Mouse (Mus musculus) left cerebral cortex, adult 2 months (tissue): ENCODE data around the gene Cbarp. TPM values are rescaled to one million over a fixed set of nuclear protein-coding genes. Genes with fewer than 3 reads are reported as not detected.

Experiments
- DNase-seq, 2 experiments: peaks; one replicate each; pipeline ENCODE4 v3.0.0; 2021 to 2022; ENCODE audit warnings: low spot score in 2 of 2, mixed read lengths in 1 of 2; ENCODE audit errors: extremely low spot score in 1 of 2
- H3K27ac ChIP-seq: fragments of 200-600 bp; 2 replicates; pipeline ENCODE4 v1.8.1; 2022
- H3K4me3 ChIP-seq: fragments of 200-600 bp; 2 replicates; pipeline ENCODE4 v1.8.1; 2022
- CTCF ChIP-seq: fragments of 200-600 bp; IDR thresholded peaks from 2 replicates; pipeline ENCODE4 v1.8.1; 2022; ENCODE audit warnings: antibody characterized with exemption, mild to moderate bottlenecking, moderate library complexity
- intact Hi-C: fragments of 180-260 bp; cut with DNase I; formaldehyde crosslinking; loops from one replicate; pipeline ENCODE4 v1.15.1; 2025
- total RNA-seq, 2 experiments: library from RNA; stranded (reverse); gene quantifications; 2 replicates each; pipeline ENCODE4 v1.2.3; 2021

The Cbarp gene
- total RNA-seq, 2 experiments from 2014 or later = 431 to 456 TPM

- DNase-seq = no peak
- Histone ChIP-seq H3K4me3 (no peak overlapping the region), H3K27ac (no peak overlapping the region)
- intact Hi-C loops = no loop called here
- no peak for TF ChIP-seq CTCF
These were observed 10.1 kb downstream of the Cbarp start for GRCm38 (mm10) chr10:80130403-80131031.

- no peak overlapping the region for H3K4me3 ChIP-seq
- intact Hi-C loops = no loop called here
- no peak overlapping the region; the same call in 1 of the 2 replicates for H3K27ac ChIP-seq
- DNase-seq = peak in 1 of 2 experiments; percentile 45
- no peak for TF ChIP-seq CTCF
These were observed 10.8 kb downstream of the Cbarp start for GRCm38 (mm10) chr10:80129846-80130245.

- H3K27ac ChIP-seq = no peak overlapping the region; the same call in 1 of the 2 replicates
- DNase-seq = no peak
These were observed 12.7 kb downstream of the Cbarp start for GRCm38 (mm10) chr10:80127920-80128319.

GRCm38 (mm10) chr10:80123932-80124562, 16.6 kb downstream of the Cbarp start:
- no peak for DNase-seq
- TF ChIP-seq CTCF = no peak
- intact Hi-C loops = no loop called here
- no peak overlapping the region for H3K4me3 ChIP-seq
- no peak overlapping the region for H3K27ac ChIP-seq

More at GRCm38 (mm10) chr10:80127920-80128319, 12.7 kb downstream of the Cbarp start:
- intact Hi-C loops = no loop called here
- no peak for TF ChIP-seq CTCF
- no peak overlapping the region for H3K4me3 ChIP-seq

- no peak for TF ChIP-seq CTCF
- no peak overlapping the region for H3K4me3 ChIP-seq
- intact Hi-C loops = no loop called here
- no peak overlapping the region for H3K27ac ChIP-seq
- no peak for DNase-seq
These were observed 19.0 kb downstream of the Cbarp start for GRCm38 (mm10) chr10:80121639-80122038.

GRCm38 (mm10) chr10:80120146-80120545, 20.5 kb downstream of the Cbarp start:
- intact Hi-C loops = no loop called here
- TF ChIP-seq CTCF = no peak
- DNase-seq = no peak
- no peak overlapping the region for H3K27ac ChIP-seq
- no peak overlapping the region for H3K4me3 ChIP-seq

- no peak overlapping the region for H3K27ac ChIP-seq
- H3K4me3 ChIP-seq = no peak overlapping the region
- TF ChIP-seq CTCF = no peak
- no peak for DNase-seq
- intact Hi-C loops = no loop called here
These were observed 22.1 kb downstream of the Cbarp start for GRCm38 (mm10) chr10:80118552-80118951.

- Histone ChIP-seq H3K4me3 (peak overlapping the region; percentile 94), H3K27ac (peak overlapping the region; percentile 21)
- intact Hi-C loops = loop anchor here (1.0 kb wide), 1 partner anchor 22 kb away; no protein-coding TSS in a partner anchor
- no peak for DNase-seq
- TF ChIP-seq CTCF = no peak
These were observed 22.9 kb downstream of the Cbarp start for GRCm38 (mm10) chr10:80117736-80118135.

- no peak; the same call in 1 of the 2 replicates for TF ChIP-seq CTCF
- H3K27ac ChIP-seq = peak overlapping the region; percentile 90
- H3K4me3 ChIP-seq = peak overlapping the region; percentile 94
- intact Hi-C loops = loop anchor here (1.0 kb wide), 1 partner anchor 22 kb away; no protein-coding TSS in a partner anchor
- no peak for DNase-seq
These were observed 23.5 kb downstream of the Cbarp start for GRCm38 (mm10) chr10:80116927-80117691.

GRCm38 (mm10) chr10:80116563-80116926, 24.1 kb downstream of the Cbarp start:
- peak overlapping the region; percentile 94 for H3K4me3 ChIP-seq
- TF ChIP-seq CTCF = no peak
- no peak for DNase-seq
- intact Hi-C loops = no loop called here
- H3K27ac ChIP-seq = peak overlapping the region; percentile 90

- Histone ChIP-seq H3K27ac (peak overlapping the region; percentile 90), H3K4me3 (peak overlapping the region; percentile 94)
- intact Hi-C loops = loop anchor here (2.0 kb wide), 2 partner anchors 61 to 131 kb away; partner anchors contain the start of gene Tmem259
- TF ChIP-seq CTCF = no peak
- no peak for DNase-seq
These were observed 24.7 kb downstream of the Cbarp start for GRCm38 (mm10) chr10:80115944-80116335.

- DNase-seq = peak; percentile 98 to 99
- Histone ChIP-seq H3K4me3 (peak within 1 kb of the TSS; percentile 94), H3K27ac (peak within 1 kb of the TSS; percentile 90)
- TF ChIP-seq CTCF = no peak; the same call in 1 of the 2 replicates
- intact Hi-C loops = loop anchor here (2.0 kb wide), 2 partner anchors 61 to 131 kb away; partner anchors contain the start of gene Tmem259
These were observed 25.2 kb downstream of the Cbarp start, which contains the start of gene Stk11 for GRCm38 (mm10) chr10:80115290-80115943. Gene Stk11 (plus strand): TSS chr10:80115803.
